ENCODE assay signal across 18 mouse cellular contexts in the genomic region with DNA sequence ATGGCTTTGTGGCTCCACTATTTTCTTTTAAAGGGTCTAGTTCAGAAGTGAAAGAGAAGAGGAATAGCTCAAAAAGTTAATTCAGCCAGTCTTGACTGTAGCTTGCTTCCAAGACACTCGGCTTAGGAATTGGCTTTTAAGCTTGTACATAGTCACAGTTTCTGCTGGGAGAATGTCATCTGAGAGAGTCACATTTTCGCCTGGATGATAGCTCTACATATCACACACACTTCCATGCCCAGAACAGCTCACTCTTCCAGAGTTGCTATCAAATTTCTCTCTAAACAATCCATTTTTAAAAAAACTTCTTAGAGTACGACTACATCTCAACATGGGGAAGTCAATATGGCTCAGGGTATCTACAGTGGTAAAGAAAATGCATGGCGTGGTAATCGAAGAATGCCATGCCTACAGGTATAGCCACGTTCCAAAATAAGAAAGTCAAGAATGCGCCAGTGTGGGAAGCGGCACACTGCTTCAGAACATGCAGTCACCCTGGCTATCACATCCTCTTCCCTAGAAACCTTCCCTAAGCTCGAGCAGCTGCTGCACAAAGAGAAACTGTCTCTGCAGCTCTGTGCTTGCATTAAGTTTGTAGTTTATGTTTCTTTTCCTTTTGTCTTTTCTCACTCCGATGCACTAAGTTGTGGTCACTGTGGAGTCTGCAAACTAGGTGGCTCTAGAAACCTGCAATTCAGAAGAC.
A peak's percentile ranks its signal among the peaks of the same experiment; 100 is the strongest.
DNase-seq lines count a peak whose midpoint lies in the region; ATAC-seq and TF ChIP-seq lines count a peak whose summit lies in the region.
"Had no signal": no experiment of that assay in that cellular context is flagged by ENCODE, and none has a peak within 500 bp of the region (broad histone marks: within the 10 kb centered on the region; RNA-seq: fewer than 3 reads in every experiment).

No protein-coding gene starts in this region.

- H3K9ac ChIP-seq in forebrain, postnatal 0 days, result no peak overlapping the region
- no peak overlapping the region for H3K9ac ChIP-seq in forebrain, embryonic 14.5 days (ENCODE audit: low read length)
- H3K9ac ChIP-seq in heart, embryonic 15.5 days, result no peak overlapping the region
- no peak overlapping the region for H3K9ac ChIP-seq in lung, embryonic 16.5 days (ENCODE audit: low read length)
- H3K9ac ChIP-seq in lung, postnatal 0 days (replicated peaks; ENCODE audit: low read depth), result no peak overlapping the region
- H3K9ac ChIP-seq: embryonic facial prominence, embryonic 12.5 days; midbrain, embryonic 13.5 days; neural tube, embryonic 15.5 days had no signal

- peak; percentile 10 for DNase-seq in forebrain, postnatal 0 days
- DNase-seq in forebrain, embryonic 14.5 days (ENCODE audit: low spot score), result no peak
- no peak for DNase-seq in heart, adult 11 months
- DNase-seq in lung, postnatal 0 days (ENCODE audit: low spot score), result no peak
- DNase-seq in adrenal gland, adult (ENCODE audit: inconsistent age in 2 of 2, low spot score in 1 of 2), result no peak
- DNase-seq: adrenal gland, postnatal 10 days; cerebellum, adult 11-12 months; gastrocnemius, postnatal 25 days; lung, adult 2 months; thymus, postnatal 36 days had no signal

- H3K36me3 ChIP-seq in forebrain, postnatal 0 days (ENCODE audit: insufficient read depth), result no peaks in the 10 kb centered on the region
- no peaks in the 10 kb centered on the region for H3K36me3 ChIP-seq in forebrain, embryonic 14.5 days (ENCODE audit: control insufficient read depth, insufficient read depth, low read length)
- H3K36me3 ChIP-seq in heart, embryonic 15.5 days, result no peaks in the 10 kb centered on the region
- no peaks in the 10 kb centered on the region for H3K36me3 ChIP-seq in lung, embryonic 16.5 days (ENCODE audit: control insufficient read depth, insufficient read depth, low read length)
- no peaks in the 10 kb centered on the region for H3K36me3 ChIP-seq in lung, postnatal 0 days (ENCODE audit: insufficient read depth, low read length)
- H3K36me3 ChIP-seq: embryonic facial prominence, embryonic 12.5 days; midbrain, embryonic 13.5 days; neural tube, embryonic 15.5 days had no signal

- H3K9me3 ChIP-seq in forebrain, postnatal 0 days (ENCODE audit: low read length), result no peaks in the 10 kb centered on the region
- H3K9me3 ChIP-seq in forebrain, embryonic 14.5 days (replicated peaks; ENCODE audit: control insufficient read depth, low read length), result no peaks in the 10 kb centered on the region
- no peaks in the 10 kb centered on the region for H3K9me3 ChIP-seq in heart, embryonic 15.5 days (replicated peaks)
- no peaks in the 10 kb centered on the region for H3K9me3 ChIP-seq in lung, embryonic 16.5 days (ENCODE audit: control insufficient read depth, low read length)
- H3K9me3 ChIP-seq in lung, postnatal 0 days (ENCODE audit: low read length), result no peaks in the 10 kb centered on the region
- H3K9me3 ChIP-seq: embryonic facial prominence, embryonic 12.5 days; midbrain, embryonic 13.5 days; neural tube, embryonic 15.5 days had no signal

- TF ChIP-seq CTCF in forebrain, postnatal 0 days (IDR thresholded peaks at IDR 0.05; ENCODE audit: low read depth), result no peak
- TF ChIP-seq CTCF in lung, postnatal 0 days (IDR thresholded peaks at IDR 0.05), result no peak

- ATAC-seq in forebrain, postnatal 0 days, result peak; percentile 84
- no peak for ATAC-seq in forebrain, embryonic 14.5 days
- ATAC-seq in heart, embryonic 15.5 days (replicated peaks; ENCODE audit: insufficient number of reproducible peaks, insufficient read depth, low FRiP score, low read depth), result no peak
- 0 out of 2 replicates have a peak, but pooled peaks have one; percentile 20 for ATAC-seq in lung, embryonic 16.5 days (ENCODE audit: low read depth)
- no peak for ATAC-seq in lung, postnatal 0 days
- ATAC-seq: hindbrain, embryonic 16.5 days; intestine, postnatal 0 days; midbrain, embryonic 13.5 days had no signal

- no peak overlapping the region for H3K4me3 ChIP-seq in forebrain, postnatal 0 days (ENCODE audit: low read depth, low read length)
- no peak overlapping the region for H3K4me3 ChIP-seq in forebrain, embryonic 14.5 days (ENCODE audit: low read depth, low read length)
- H3K4me3 ChIP-seq in heart, embryonic 15.5 days, result no peak overlapping the region
- H3K4me3 ChIP-seq in lung, embryonic 16.5 days (ENCODE audit: low read length), result no peak overlapping the region
- H3K4me3 ChIP-seq in lung, postnatal 0 days (ENCODE audit: low read depth, low read length), result no peak overlapping the region
- H3K4me3 ChIP-seq: embryonic facial prominence, embryonic 12.5 days; midbrain, embryonic 13.5 days; neural tube, embryonic 15.5 days had no signal

- no peak for TF ChIP-seq EP300 in lung, postnatal 0 days (IDR thresholded peaks at IDR 0.05)

- H3K4me2 ChIP-seq in forebrain, postnatal 0 days (ENCODE audit: low read depth), result no peak overlapping the region
- no peak overlapping the region for H3K4me2 ChIP-seq in forebrain, embryonic 14.5 days (ENCODE audit: low read length)
- peak overlapping the region; percentile 25 for H3K4me2 ChIP-seq in heart, embryonic 15.5 days
- H3K4me2 ChIP-seq in lung, embryonic 16.5 days (ENCODE audit: low read depth, low read length), result no peak overlapping the region
- H3K4me2 ChIP-seq in lung, postnatal 0 days (replicated peaks; ENCODE audit: low read depth, low read length), result no peak overlapping the region
- H3K4me2 ChIP-seq: embryonic facial prominence, embryonic 12.5 days; liver, embryonic 11.5 days; midbrain, embryonic 13.5 days; neural tube, embryonic 15.5 days had no signal

- H3K27ac ChIP-seq in forebrain, postnatal 0 days (ENCODE audit: low read depth, low read length), result no peak overlapping the region
- no peak overlapping the region for H3K27ac ChIP-seq in forebrain, embryonic 14.5 days (ENCODE audit: low read depth, low read length)
- H3K27ac ChIP-seq in heart, embryonic 15.5 days, result peak overlapping the region; percentile 62
- no peak overlapping the region for H3K27ac ChIP-seq in lung, embryonic 16.5 days (ENCODE audit: low read length)
- no peak overlapping the region for H3K27ac ChIP-seq in lung, postnatal 0 days (ENCODE audit: low read length)
- H3K27ac ChIP-seq: embryonic facial prominence, embryonic 12.5 days; midbrain, embryonic 13.5 days; neural tube, embryonic 15.5 days had no signal

- 77% methylated on average over 10 of the region's 10 CpGs for WGBS in forebrain, postnatal 0 days
- WGBS in forebrain, embryonic 14.5 days, result 85% methylated on average over 10 of the region's 10 CpGs
- WGBS in heart, embryonic 15.5 days, result 54% methylated on average over 10 of the region's 10 CpGs
- WGBS in lung, embryonic 16.5 days, result 68% methylated on average over 10 of the region's 10 CpGs
- 65% methylated on average over 10 of the region's 10 CpGs for WGBS in lung, postnatal 0 days

- H3K4me1 ChIP-seq in forebrain, postnatal 0 days (ENCODE audit: insufficient read depth), result no peaks in the 10 kb centered on the region
- H3K4me1 ChIP-seq in forebrain, embryonic 14.5 days (ENCODE audit: control insufficient read depth, insufficient read depth, low read length), result no peaks in the 10 kb centered on the region
- peaks cover 7% of the 10 kb centered on the region for H3K4me1 ChIP-seq in heart, embryonic 15.5 days (replicated peaks)
- 0 out of 2 replicates have a peak, but pooled peaks cover 7% of the 10 kb centered on the region for H3K4me1 ChIP-seq in lung, embryonic 16.5 days (replicated peaks; ENCODE audit: control insufficient read depth, insufficient read depth, low read length)
- H3K4me1 ChIP-seq in lung, postnatal 0 days (ENCODE audit: insufficient read depth, low read depth, low read length), result no peaks in the 10 kb centered on the region
- H3K4me1 ChIP-seq: midbrain, embryonic 13.5 days; neural tube, embryonic 15.5 days had no signal

- no peaks in the 10 kb centered on the region for H3K27me3 ChIP-seq in forebrain, postnatal 0 days (ENCODE audit: insufficient read depth, low read length)
- H3K27me3 ChIP-seq in forebrain, embryonic 14.5 days (replicated peaks; ENCODE audit: control insufficient read depth, insufficient read depth, low read length), result no peaks in the 10 kb centered on the region
- no peaks in the 10 kb centered on the region for H3K27me3 ChIP-seq in heart, embryonic 15.5 days
- H3K27me3 ChIP-seq in lung, embryonic 16.5 days (ENCODE audit: control insufficient read depth, insufficient read depth, low read depth, low read length), result no peaks in the 10 kb centered on the region
- H3K27me3 ChIP-seq in lung, postnatal 0 days (replicated peaks; ENCODE audit: insufficient read depth, low read length), result no peaks in the 10 kb centered on the region
- H3K27me3 ChIP-seq: embryonic facial prominence, embryonic 12.5 days; midbrain, embryonic 13.5 days; neural tube, embryonic 15.5 days had no signal

Comparison
In these comparisons a context has a peak if more than half of its experiments do, and no peak if none do; other contexts are left out.
1. ATAC-seq: peak in forebrain, postnatal 0 days (single experiment) and lung, embryonic 16.5 days (single experiment); none in forebrain, embryonic 14.5 days (single experiment), heart, embryonic 15.5 days (single experiment) and lung, postnatal 0 days (single experiment).